Mouse (Mus musculus): ENCODE measurements around the gene Fhl3. TPM values are rescaled to one million over a fixed set of nuclear protein-coding genes. Genes with fewer than 3 reads are reported as not detected.

Gene Fhl3
- total RNA-seq, 1 experiment: 13.7 TPM

GRCm38 (mm10) chr4:124751300-124752250 is 51.1 kb downstream of the Fhl3 start:
- TF ChIP-seq CHD2 (IDR thresholded peaks at IDR 0.05; ENCODE audit: low read depth, low read length) (peak; percentile 90), ZC3H11A (IDR thresholded peaks at IDR 0.05; ENCODE audit: borderline replicate concordance, low read depth, low read length) (no peak), ZNF384 (IDR thresholded peaks at IDR 0.05; ENCODE audit: low read depth, low read length) (no peak), MAFK (IDR thresholded peaks at IDR 0.05; ENCODE audit: insufficient read depth, low read depth, low read length) (no peak), HCFC1 (IDR thresholded peaks at IDR 0.05; ENCODE audit: borderline replicate concordance, insufficient read depth, low read length) (no peak)
- H3K9ac ChIP-seq (ENCODE audit: insufficient read depth, low read depth, low read length, poor library complexity, severe bottlenecking): peak overlapping the region; percentile 87
- peak overlapping the region; percentile 88 to 90 for H3K4me3 ChIP-seq (ENCODE audit: insufficient read depth in 1 of 2, low read depth in 1 of 2, low read length in 2 of 2, poor library complexity in 1 of 2, severe bottlenecking in 1 of 2)
- H3K9me3 ChIP-seq (ENCODE audit: control insufficient read depth, insufficient read depth, low read depth, low read length): no peaks in the 10 kb centered on the region
- no peak overlapping the region; the same call in 1 of the 2 replicates for H3K27ac ChIP-seq (ENCODE audit: insufficient read depth, low read depth, low read length, poor library complexity, severe bottlenecking)
- in situ Hi-C loops (cut with MboI; ENCODE audit: low sequenced_read_pairs in 2 of 2, unreplicated experiment in 2 of 2): no loop called here
- H3K36me3 ChIP-seq (ENCODE audit: control insufficient read depth, insufficient read depth, low read length, poor library complexity, severe bottlenecking): no peaks in the 10 kb centered on the region
- H3K4me1 ChIP-seq (ENCODE audit: control insufficient read depth in 2 of 2, insufficient read depth in 2 of 2, low read length in 2 of 2, poor library complexity in 1 of 2): peaks cover 0 to 2% of the 10 kb centered on the region in 2 experiments; a peak in 1 of 4 replicates
- peak; percentile 97 for DNase-seq (ENCODE audit: low read depth, low spot score)

GRCm38 (mm10) chr4:124752281-124753199 is 52.0 kb downstream of the Fhl3 start:
- peaks cover 0 to 2% of the 10 kb centered on the region in 2 experiments; a peak in 1 of 4 replicates for H3K4me1 ChIP-seq (ENCODE audit: control insufficient read depth in 2 of 2, insufficient read depth in 2 of 2, low read length in 2 of 2, poor library complexity in 1 of 2)
- H3K9me3 ChIP-seq (ENCODE audit: control insufficient read depth, insufficient read depth, low read depth, low read length): no peaks in the 10 kb centered on the region
- TF ChIP-seq CHD2 (IDR thresholded peaks at IDR 0.05; ENCODE audit: low read depth, low read length) (no peak), ZNF384 (IDR thresholded peaks at IDR 0.05; ENCODE audit: low read depth, low read length) (peak; percentile 74), HCFC1 (IDR thresholded peaks at IDR 0.05; ENCODE audit: borderline replicate concordance, insufficient read depth, low read length) (no peak), ZC3H11A (IDR thresholded peaks at IDR 0.05; ENCODE audit: borderline replicate concordance, low read depth, low read length) (no peak)
- peak overlapping the region; percentile 88 to 90 for H3K4me3 ChIP-seq (ENCODE audit: insufficient read depth in 1 of 2, low read depth in 1 of 2, low read length in 2 of 2, poor library complexity in 1 of 2, severe bottlenecking in 1 of 2)
- no peaks in the 10 kb centered on the region for H3K36me3 ChIP-seq (ENCODE audit: control insufficient read depth, insufficient read depth, low read length, poor library complexity, severe bottlenecking)
- DNase-seq (ENCODE audit: low read depth, low spot score): no peak
- in situ Hi-C loops (cut with MboI; ENCODE audit: low sequenced_read_pairs in 2 of 2, unreplicated experiment in 2 of 2): no loop called here
- H3K27ac ChIP-seq (ENCODE audit: insufficient read depth, low read depth, low read length, poor library complexity, severe bottlenecking): no peak overlapping the region
- no peak overlapping the region for H3K9ac ChIP-seq (ENCODE audit: insufficient read depth, low read depth, low read length, poor library complexity, severe bottlenecking)

GRCm38 (mm10) chr4:124755526-124755925 is 55.0 kb downstream of the Fhl3 start:
- TF ChIP-seq MAFK (IDR thresholded peaks at IDR 0.05; ENCODE audit: insufficient read depth, low read depth, low read length): no peak
- no peak for TF ChIP-seq ZC3H11A (IDR thresholded peaks at IDR 0.05; ENCODE audit: borderline replicate concordance, low read depth, low read length)
- no peak for TF ChIP-seq CHD2 (IDR thresholded peaks at IDR 0.05; ENCODE audit: low read depth, low read length)
- TF ChIP-seq ZNF384 (IDR thresholded peaks at IDR 0.05; ENCODE audit: low read depth, low read length): no peak
- no peak for TF ChIP-seq HCFC1 (IDR thresholded peaks at IDR 0.05; ENCODE audit: borderline replicate concordance, insufficient read depth, low read length)
- Histone ChIP-seq H3K9ac (ENCODE audit: insufficient read depth, low read depth, low read length, poor library complexity, severe bottlenecking) (no peak overlapping the region), H3K4me1 (ENCODE audit: control insufficient read depth in 2 of 2, insufficient read depth in 2 of 2, low read length in 2 of 2, poor library complexity in 1 of 2) (peaks cover 0 to 5% of the 10 kb centered on the region in 2 experiments; a peak in 1 of 4 replicates), H3K36me3 (ENCODE audit: control insufficient read depth, insufficient read depth, low read length, poor library complexity, severe bottlenecking) (no peaks in the 10 kb centered on the region), H3K4me3 (ENCODE audit: insufficient read depth in 1 of 2, low read depth in 1 of 2, low read length in 2 of 2, poor library complexity in 1 of 2, severe bottlenecking in 1 of 2) (no peak overlapping the region), H3K9me3 (ENCODE audit: control insufficient read depth, insufficient read depth, low read depth, low read length) (no peaks in the 10 kb centered on the region), H3K27ac (ENCODE audit: insufficient read depth, low read depth, low read length, poor library complexity, severe bottlenecking) (no peak overlapping the region)
- no peak for DNase-seq (ENCODE audit: low read depth, low spot score)
- in situ Hi-C loops (cut with MboI; ENCODE audit: low sequenced_read_pairs in 2 of 2, unreplicated experiment in 2 of 2): no loop called here

Other genes starting within 250 kb of the Fhl3 start
- gene 3100002H09Rik, start 89.9 kb upstream of the Fhl3 start, total RNA-seq (2012; rRNA removed): not detected in 2 replicates
- 6.2 and 9.5 TPM in 2 replicates for gene Pou3f1, start 43.9 kb upstream of the Fhl3 start, total RNA-seq (2012; rRNA removed)
- 29.2 and 39.7 TPM in 2 replicates for gene Utp11, start 7.1 kb upstream of the Fhl3 start, total RNA-seq (2012; rRNA removed)
- gene Sf3a3, start 14.1 kb downstream of the Fhl3 start, total RNA-seq (2012; rRNA removed): 91.6 and 117 TPM in 2 replicates
- 12.6 and 14.0 TPM in 2 replicates for gene Inpp5b, start 41.1 kb downstream of the Fhl3 start, total RNA-seq (2012; rRNA removed)
- gene Mtf1, start 101.4 kb downstream of the Fhl3 start, total RNA-seq (2012; rRNA removed): 10.1 and 15.4 TPM in 2 replicates
- 82.7 and 85.3 TPM in 2 replicates for gene Yrdc, start 150.0 kb downstream of the Fhl3 start, total RNA-seq (2012; rRNA removed)
- 21.4 and 25.8 TPM in 2 replicates for gene 1110065P20Rik, start 150.5 kb downstream of the Fhl3 start, total RNA-seq (2012; rRNA removed)
- 5.4 and 10.5 TPM in 2 replicates for gene Maneal, start 161.5 kb downstream of the Fhl3 start, total RNA-seq (2012; rRNA removed)
- gene Epha10, start 180.2 kb downstream of the Fhl3 start, total RNA-seq (2012; rRNA removed): 0.54 and 0.95 TPM in 2 replicates
- gene 9930104L06Rik, start 236.3 kb downstream of the Fhl3 start, total RNA-seq (2012; rRNA removed): 23.8 and 32.6 TPM in 2 replicates
- gene Cdca8, start 238.6 kb downstream of the Fhl3 start, total RNA-seq (2012; rRNA removed): 83.5 and 96.1 TPM in 2 replicates